ENCODE assay signal across 11 mouse cellular contexts in the genomic region with DNA sequence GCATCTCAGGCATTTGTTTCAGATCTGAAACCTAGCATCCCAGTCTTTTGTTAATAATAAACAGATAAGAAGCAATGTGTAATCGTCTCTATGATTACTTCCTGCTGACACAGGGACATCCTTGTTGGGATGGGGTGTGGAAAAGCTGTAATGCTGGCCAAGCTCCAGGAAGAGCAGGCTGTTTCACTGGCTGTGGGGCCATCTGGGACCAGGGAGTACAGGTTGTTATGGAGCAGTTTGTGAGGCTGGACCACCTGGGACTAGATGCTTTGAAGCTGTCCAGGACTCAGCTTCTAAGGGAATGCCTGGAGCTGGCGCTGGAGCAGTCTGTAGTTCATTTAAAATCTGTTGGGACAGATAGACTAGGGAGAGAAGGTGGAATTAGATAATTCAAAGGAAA.
A peak's percentile ranks its signal among the peaks of the same experiment; 100 is the strongest.
DNase-seq lines count a peak whose midpoint lies in the region; ATAC-seq and TF ChIP-seq lines count a peak whose summit lies in the region.
"Had no signal": no experiment of that assay in that cellular context is flagged by ENCODE, and none has a peak within 500 bp of the region (broad histone marks: within the 10 kb centered on the region; RNA-seq: fewer than 3 reads in every experiment).

No protein-coding gene starts in this region.

- no peak overlapping the region for H3K4me3 ChIP-seq in layer of hippocampus, adult 2 months
- H3K4me3 ChIP-seq: heart, embryonic 12.5 days; hindbrain, embryonic 15.5 days; megakaryocyte, embryonic 14.5 days had no signal

- no peak for ATAC-seq in megakaryocyte-erythroid progenitor cell, adult 5-6 weeks (replicated peaks; ENCODE audit: low FRiP score, low TSS enrichment, poor library complexity, severe bottlenecking)

- peak; percentile 4 to 36 for DNase-seq in layer of hippocampus, adult 2 months (ENCODE audit: low spot score in 2 of 2)
- DNase-seq in layer of hippocampus, postnatal 36 days = no peak
- DNase-seq in cerebellum, adult 11-12 months = peak; percentile 92
- peak; percentile 77 to 79 for DNase-seq in cerebellum, postnatal 14 days
- DNase-seq in kidney, postnatal 25 days = peak; percentile 62 to 74
- no peak for DNase-seq in adrenal gland, adult 18-20 months (ENCODE audit: low spot score in 2 of 2)
- DNase-seq: right cerebral cortex, adult 18-20 months had no signal

- no peak for TF ChIP-seq CTCF in layer of hippocampus, adult 2 months (conservative IDR thresholded peaks at IDR 0.05)

- no peak overlapping the region for H3K27ac ChIP-seq in layer of hippocampus, adult 2 months
- H3K27ac ChIP-seq: hindbrain, embryonic 15.5 days had no signal

Comparison
In these comparisons a context has a peak if more than half of its experiments do, and no peak if none do; other contexts are left out.
1. DNase-seq: peak in layer of hippocampus, adult 2 months (2 of 2), cerebellum, adult 11-12 months (single experiment), cerebellum, postnatal 14 days (2 of 2) and kidney, postnatal 25 days (2 of 2); none in layer of hippocampus, postnatal 36 days (0 of 2) and adrenal gland, adult 18-20 months (0 of 2).